Mouse (Mus musculus): ENCODE data around the gene Grk3.

Gene Grk3

DNA sequence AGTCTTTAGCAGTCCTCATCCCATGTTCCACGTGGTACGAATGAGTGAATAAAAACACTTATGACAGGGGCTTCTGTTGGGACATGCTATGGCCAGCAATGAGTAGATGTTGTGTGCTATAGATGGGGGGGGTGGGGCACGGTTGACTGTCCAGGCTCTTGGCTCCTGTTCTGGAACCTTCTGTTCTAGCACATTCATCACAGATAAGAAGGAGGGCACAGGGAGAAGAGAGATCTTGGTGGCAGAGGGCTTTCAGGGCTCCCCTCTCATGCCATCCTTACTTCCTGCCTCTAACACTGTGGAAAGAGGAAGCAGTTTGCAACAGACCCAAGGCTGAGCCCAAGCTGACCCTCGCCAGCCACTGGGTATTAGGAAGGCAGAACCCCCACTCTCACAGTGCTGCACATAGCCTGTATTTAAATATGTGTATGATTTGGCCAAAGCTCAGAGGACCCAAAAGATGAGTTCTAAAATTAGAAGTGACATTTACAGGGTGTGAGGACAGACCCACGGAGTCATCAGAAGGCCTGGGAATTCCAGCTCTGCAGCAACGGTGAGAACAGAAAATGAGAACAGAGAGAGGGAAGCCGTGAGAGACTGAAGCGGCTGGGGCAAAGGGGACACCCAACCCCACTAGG is 6.3 kb downstream of the Grk3 start:
- no peak for DNase-seq (ENCODE audit: extremely low spot score, low read depth, low spot score)

- no peak for DNase-seq (ENCODE audit: extremely low spot score, low read depth, low spot score)
These were observed 7.1 kb downstream of the Grk3 start for GRCm38 (mm10) chr5:113008496-113008895.

- DNase-seq (ENCODE audit: extremely low spot score, low read depth, low spot score): no peak
These were observed 8.6 kb downstream of the Grk3 start for GRCm38 (mm10) chr5:113006997-113007396.

GRCm38 (mm10) chr5:113005941-113006391 is 9.6 kb downstream of the Grk3 start:
- no peak for DNase-seq (ENCODE audit: extremely low spot score, low read depth, low spot score)

DNA sequence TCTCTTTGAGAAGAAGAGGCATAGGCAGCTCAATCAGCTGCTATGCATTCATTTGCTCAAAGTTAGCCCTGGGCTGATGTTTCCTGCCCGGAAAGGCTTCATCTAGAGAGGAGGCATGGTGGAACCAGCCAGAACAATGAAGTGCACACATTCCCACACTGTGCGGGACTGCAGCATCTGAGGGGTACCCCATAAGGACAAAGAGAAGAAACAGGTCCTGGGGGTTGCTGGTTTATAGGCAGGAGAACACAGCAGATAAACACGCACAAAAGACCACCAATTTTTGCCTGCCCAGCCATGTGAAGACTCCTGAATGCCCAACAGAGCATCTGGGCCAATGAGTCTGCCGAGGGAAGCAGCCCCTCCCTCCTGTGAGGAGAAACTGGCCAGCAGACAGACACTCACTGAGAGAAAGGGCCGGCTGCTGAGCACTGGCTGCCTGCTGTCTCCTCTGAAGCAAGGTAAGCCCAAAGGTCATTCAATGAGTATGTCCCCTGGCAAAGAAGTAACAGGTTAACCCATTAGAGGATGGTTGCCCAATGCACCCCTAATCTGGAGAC is 12.7 kb downstream of the Grk3 start:
- DNase-seq (ENCODE audit: extremely low spot score, low read depth, low spot score): no peak

- DNase-seq (ENCODE audit: extremely low spot score, low read depth, low spot score): no peak
These were observed 16.4 kb downstream of the Grk3 start for GRCm38 (mm10) chr5:112999227-112999626.

DNA sequence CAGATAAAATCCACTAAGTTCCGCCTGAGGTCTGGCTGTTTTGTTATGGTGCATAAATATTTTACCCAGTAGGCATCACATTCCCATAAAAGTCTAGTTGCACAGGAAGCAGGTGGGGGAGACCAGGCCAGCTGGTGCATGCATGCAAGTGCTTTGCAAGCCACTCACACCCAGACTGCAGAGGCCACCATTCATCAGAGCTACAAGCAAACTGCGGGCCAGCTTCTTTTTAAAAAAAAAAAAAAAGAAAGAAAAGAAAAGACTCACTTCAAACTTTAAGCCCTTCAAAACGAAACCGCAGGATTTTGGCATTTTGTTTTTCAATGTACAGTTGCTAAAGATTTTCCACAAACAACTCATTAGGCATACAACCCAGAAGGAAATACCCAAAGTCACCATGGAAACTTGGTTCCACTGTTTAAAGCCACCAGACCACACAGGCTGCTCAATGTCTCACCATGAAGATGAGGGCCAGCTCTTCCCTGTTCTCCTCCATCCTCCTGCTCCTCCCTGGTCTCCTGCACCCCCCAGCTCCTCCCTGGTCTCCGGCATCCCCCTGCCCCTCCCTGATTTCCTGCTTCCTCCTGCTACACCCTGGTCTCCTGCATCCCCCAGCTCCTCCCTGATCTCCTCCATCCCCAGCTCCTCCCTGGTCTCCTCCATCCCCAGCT is 17.9 kb downstream of the Grk3 start:
- no peak for DNase-seq (ENCODE audit: extremely low spot score, low read depth, low spot score)

- DNase-seq (ENCODE audit: extremely low spot score, low read depth, low spot score): no peak
These were observed 24.3 kb downstream of the Grk3 start for GRCm38 (mm10) chr5:112991245-112991644.

DNA sequence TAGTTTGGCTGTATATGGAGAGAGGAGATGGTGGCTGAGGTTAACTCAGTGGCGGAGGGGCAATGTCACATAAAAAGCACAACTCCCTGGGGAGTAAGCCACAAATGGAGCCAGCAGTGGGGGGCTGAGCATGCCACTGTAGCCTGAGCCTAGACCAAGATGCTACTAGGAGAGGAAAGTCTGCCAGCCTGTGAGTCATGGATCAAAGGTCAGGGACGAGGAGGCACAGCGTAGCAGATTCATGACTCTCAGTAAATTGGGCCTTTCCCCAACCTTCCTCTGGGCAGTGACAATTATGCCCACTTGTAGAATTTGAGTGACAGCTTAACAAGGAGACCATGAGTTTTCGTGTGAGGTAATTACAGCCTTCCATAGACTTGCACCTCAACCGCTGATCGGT is 33.7 kb downstream of the Grk3 start:
- no peak for DNase-seq (ENCODE audit: extremely low spot score, low read depth, low spot score)

DNA sequence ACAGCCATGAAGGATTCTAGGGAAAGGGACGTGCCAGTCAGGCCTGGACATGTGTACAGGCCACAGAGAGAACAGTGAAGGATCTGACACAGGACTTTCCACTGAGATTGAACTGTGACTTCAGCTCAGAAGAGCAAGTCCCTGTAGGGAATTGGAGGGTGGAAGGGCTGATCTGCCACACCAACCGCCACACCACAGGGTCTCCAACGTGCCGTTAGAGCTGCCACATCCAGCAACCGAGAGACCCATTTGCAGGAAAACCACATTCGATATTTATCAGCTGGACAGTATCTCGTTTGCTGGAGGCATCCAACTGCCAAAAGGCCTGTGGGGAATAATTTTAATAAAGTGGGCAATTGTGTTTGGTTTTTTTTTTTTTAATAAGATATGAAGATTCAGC is 35.9 kb downstream of the Grk3 start:
- DNase-seq (ENCODE audit: extremely low spot score, low read depth, low spot score): no peak

- no peak for DNase-seq (ENCODE audit: extremely low spot score, low read depth, low spot score)
These were observed 36.4 kb downstream of the Grk3 start for GRCm38 (mm10) chr5:112979195-112979594.

DNA sequence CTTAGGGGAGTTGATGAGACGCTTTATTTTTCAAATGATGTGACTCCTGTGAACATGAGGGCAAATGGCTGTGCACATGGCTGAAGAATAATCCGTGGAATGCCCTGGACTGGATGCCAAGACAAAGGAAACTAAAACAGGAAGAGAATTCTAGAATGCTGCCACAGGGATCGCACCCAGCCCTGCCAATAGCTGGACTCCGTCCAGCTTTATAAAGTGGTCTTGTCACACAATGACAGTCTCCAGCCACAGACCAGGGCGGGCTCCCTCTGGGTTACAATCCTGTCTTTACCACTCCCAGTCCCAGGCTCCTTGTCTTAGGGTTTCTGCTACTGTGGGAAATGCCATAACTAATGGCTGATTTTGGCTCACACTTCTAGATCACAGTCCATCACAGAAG is 38.5 kb downstream of the Grk3 start:
- no peak for DNase-seq (ENCODE audit: extremely low spot score, low read depth, low spot score)

GRCm38 (mm10) chr5:112973596-112973995 is 42.0 kb downstream of the Grk3 start:
- DNase-seq (ENCODE audit: extremely low spot score, low read depth, low spot score): no peak

GRCm38 (mm10) chr5:112972297-112972696 is 43.3 kb downstream of the Grk3 start:
- DNase-seq (ENCODE audit: extremely low spot score, low read depth, low spot score): no peak

GRCm38 (mm10) chr5:112963495-112963894 is 52.1 kb downstream of the Grk3 start:
- DNase-seq (ENCODE audit: extremely low spot score, low read depth, low spot score): no peak

GRCm38 (mm10) chr5:112962166-112962565 is 53.4 kb downstream of the Grk3 start:
- DNase-seq (ENCODE audit: extremely low spot score, low read depth, low spot score): no peak

DNA sequence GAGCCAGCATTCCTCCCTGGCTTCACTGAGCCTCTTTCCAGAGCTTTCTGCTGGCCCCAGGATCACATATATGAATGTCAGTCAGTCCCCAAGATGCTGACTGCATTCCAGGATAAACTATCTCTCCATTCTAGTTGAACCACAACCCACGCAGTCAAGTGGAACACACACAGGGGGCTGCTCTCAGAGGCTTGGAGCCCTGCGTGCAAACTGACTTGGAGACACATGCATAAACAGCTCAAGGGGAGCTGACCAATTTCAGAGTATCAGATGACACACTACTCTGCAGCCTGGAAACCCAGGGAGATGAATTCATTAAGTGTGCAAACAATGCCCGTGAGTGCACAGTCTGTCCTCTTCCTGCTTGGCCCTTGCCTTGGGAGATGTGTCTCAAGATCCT is 54.7 kb downstream of the Grk3 start:
- DNase-seq (ENCODE audit: extremely low spot score, low read depth, low spot score): no peak

DNA sequence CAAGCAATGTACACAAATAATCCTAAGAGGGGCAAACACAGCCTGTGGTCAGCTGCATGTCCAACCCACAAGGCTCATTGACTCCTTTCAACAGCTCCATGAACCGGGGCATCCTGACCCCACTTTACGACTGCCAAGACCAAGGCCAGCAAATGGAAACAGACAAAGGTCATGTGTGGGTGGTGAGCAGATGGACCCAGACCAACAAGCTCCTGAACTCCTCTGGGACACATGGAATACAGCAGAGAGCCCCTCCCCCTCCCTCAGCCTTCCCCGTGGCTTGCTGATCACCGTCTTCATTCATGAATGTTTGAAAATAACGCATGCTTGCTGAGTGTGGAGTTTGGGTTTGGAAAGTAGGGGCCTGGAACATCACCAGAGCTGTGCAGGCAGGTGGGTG is 57.3 kb downstream of the Grk3 start:
- no peak for DNase-seq (ENCODE audit: extremely low spot score, low read depth, low spot score)

DNA sequence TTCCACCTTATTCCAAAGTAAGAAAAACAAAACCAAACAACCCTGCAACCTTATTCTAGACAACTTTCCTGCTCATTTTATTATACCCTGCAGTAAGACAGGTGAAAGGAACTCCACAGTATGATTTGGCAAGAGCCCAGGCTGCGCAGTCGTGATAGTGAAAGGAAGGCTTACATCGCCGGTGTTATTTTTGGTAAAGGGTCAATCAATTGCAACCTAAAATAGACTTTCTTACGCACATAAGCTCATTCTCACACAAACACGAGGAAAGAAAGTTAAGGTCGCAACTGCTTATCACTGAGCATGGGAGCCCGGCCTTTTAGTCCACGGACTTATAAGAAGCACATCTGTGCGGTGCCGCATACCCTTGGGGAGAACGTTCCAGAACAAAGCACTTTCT is 58.8 kb downstream of the Grk3 start:
- no peak for DNase-seq (ENCODE audit: extremely low spot score, low read depth, low spot score)

DNA sequence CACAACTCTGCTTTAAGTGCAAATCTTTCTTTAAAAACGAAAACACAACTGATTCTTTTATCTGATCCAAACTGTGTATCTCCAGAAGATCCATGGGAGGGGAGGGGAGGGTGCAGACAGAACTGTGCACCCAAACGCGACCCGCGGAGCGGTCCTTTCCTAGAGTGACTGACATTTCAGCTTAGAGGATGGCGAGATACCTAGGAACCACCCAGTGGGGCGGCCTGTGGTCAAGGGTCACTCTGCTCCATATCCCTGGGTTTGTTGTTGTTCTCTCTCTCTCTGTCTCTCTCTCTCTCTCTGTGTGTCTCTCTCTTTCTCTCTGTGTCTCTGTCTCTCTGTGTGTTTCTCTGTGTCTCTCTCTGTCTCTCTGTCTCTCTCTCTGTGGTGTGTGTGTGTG is 59.2 kb downstream of the Grk3 start:
- no peak for DNase-seq (ENCODE audit: extremely low spot score, low read depth, low spot score)

DNA sequence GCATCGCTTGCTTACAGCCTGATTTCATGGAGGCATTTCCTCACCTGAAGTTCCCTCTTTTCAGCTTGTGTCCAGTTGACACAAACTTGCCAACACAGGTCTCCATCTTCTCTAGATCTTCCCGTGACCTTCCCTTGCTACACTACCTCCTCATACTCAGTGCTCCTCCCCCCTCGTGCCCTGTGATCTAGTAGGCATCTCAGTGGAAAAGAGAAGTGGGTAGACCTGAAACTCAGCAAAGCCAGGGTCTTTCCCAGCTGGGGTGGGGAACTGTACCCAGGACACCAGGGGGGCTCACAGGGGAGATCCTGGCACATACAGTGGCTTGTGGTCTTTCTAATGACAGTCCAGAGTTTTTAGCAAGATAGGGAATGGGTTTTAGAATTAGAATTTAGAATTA is 64.7 kb downstream of the Grk3 start:
- no peak for DNase-seq (ENCODE audit: extremely low spot score, low read depth, low spot score)

GRCm38 (mm10) chr5:112945925-112946324 is 69.7 kb downstream of the Grk3 start:
- no peak for DNase-seq (ENCODE audit: extremely low spot score, low read depth, low spot score)

DNA sequence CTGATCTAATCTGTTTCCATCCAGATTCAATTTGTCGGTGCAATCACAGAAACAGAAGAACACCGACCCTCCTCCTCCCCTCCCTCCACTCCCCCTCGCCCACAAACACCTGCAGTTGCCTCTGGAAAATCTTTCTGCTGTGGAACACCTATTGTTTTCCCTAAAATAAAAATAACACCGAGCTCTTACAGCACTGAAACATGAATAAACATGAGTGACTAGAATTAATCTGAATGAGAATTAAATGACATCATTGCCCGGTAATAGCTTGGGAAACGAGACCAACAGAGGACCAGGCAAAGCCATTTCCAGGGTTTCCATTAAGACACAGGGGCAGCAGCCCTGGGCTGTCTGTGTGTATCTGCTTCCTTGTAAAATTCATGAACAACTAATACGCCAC is 73.3 kb downstream of the Grk3 start:
- DNase-seq (ENCODE audit: extremely low spot score, low read depth, low spot score): no peak
